Mouse (Mus musculus): ENCODE measurements around the gene Plekhh3.
"Not testable (repeated sequence)": the region's sequence is repeated elsewhere in the genome, so short reads cannot be mapped to it uniquely, and the experiment has no call there.

Gene Plekhh3

DNA sequence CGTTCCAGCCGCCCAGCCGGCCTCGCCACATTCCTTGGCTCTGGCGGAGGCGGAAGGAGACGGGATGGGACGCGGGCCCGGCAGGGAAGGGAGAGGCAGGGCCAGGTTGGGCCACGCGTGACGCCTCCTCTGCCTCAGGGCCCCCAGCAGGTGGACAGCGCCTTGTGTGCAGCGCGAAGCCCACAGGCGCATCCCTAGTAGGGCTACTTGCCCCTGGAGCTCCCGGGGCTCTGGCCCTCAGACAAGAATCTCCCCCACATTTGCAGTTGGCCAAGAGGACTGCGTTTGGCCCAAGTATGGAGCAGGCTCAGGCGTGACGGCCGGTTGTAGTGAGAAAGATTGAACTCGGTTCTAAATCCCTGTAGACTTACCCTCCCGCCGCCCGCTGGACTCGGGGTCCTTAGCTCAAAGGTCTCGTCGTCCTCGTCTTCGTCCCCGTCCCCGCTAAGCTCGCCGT, 769 bp downstream of the Plekhh3 start, which contains the start of gene Cntnap1:
Gene Cntnap1, plus strand, starts transcription at position 170 of the 457 bp plus-strand sequence.
- DNase-seq, result peak; percentile 75

GRCm38 (mm10) chr11:101169301-101170107, 1.6 kb downstream of the Plekhh3 start:
- no peak for DNase-seq

GRCm38 (mm10) chr11:101168301-101168980, 2.7 kb downstream of the Plekhh3 start:
- DNase-seq, result peak; percentile 40

DNA sequence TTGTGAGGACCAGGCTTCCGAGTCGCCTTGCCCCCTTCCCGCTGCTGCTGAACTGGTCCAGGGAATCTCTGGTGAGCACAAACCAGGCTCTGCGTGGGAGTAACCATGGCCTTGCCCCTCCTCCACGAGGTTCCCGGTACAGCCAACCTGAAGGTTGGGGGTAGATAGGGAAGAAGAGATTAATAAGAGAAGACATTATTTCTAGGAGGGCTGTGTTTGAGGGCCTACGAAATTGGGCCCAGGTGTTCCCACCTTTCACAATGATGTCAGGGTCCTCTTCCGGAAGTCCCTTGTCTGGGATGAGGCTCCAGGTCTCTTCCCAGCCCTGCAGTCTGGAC, 3.2 kb downstream of the Plekhh3 start:
- no peak for DNase-seq

DNA sequence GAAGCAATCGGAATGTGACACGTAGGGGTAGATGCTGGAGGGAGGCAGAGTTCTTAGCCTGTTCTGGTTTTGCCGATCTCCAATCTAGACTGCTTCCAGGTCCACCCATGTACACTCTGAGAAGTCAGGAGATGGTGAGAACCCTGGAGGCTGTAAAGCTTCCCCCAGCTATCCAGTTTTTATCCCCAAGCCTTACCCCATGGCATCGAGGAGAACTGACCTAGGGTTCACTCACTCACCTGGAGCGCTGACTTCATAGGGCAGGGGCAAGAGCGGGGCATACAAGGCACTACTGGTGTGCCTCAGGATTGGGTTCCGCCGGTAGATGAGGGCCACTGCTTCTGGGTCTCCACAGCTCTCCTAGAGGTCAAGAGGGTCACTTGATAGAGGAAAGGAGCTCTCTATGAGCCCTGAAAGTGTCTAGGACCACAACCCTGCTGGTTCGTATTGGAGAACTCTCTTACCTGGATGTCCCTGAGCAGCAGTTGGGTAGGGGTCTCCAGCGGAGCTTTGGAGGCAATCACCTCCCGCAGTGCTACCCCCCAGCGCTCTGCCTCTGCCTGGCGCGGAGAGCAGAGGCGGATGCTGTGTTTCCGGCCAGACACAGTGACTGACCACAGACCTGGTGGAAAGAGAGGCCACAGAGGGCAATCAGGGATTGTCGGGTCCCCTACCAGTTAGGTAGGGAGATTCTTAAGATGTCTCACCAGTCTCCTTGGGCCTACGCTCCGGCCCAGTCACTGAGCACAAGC, 3.8 kb downstream of the Plekhh3 start:
- DNase-seq, result no peak

GRCm38 (mm10) chr11:101166357-101166756, 4.8 kb downstream of the Plekhh3 start:
- no peak for DNase-seq

GRCm38 (mm10) chr11:101164677-101165580, 6.2 kb downstream of the Plekhh3 start:
- peak; percentile 44 for DNase-seq

GRCm38 (mm10) chr11:101164351-101164665, 6.8 kb downstream of the Plekhh3 start:
- no peak for DNase-seq

- DNase-seq, result no peak
These were observed 7.4 kb downstream of the Plekhh3 start for GRCm38 (mm10) chr11:101163476-101164350.

GRCm38 (mm10) chr11:101162772-101163171, 8.4 kb downstream of the Plekhh3 start:
- peak; percentile 72 for DNase-seq

DNA sequence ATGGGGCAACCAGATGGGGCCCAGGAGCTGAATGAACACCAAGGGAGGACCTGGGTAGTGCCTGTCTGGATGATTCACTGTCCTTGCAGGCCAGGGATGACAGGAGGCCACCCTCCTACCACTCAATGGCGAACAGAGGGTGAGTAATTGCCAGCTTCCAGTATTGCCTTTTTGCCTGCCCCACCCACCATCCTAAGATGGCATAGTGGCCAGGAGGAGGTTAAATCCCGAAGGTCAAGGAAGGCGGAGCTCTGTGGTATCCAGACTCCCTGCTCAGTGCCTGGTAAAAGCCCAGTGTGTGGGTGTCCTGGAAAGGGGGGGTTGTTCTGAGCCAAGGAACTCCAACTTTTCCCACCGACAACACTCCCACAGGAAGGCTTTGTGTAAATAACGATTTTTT, 8.8 kb downstream of the Plekhh3 start:
- no peak for DNase-seq

DNA sequence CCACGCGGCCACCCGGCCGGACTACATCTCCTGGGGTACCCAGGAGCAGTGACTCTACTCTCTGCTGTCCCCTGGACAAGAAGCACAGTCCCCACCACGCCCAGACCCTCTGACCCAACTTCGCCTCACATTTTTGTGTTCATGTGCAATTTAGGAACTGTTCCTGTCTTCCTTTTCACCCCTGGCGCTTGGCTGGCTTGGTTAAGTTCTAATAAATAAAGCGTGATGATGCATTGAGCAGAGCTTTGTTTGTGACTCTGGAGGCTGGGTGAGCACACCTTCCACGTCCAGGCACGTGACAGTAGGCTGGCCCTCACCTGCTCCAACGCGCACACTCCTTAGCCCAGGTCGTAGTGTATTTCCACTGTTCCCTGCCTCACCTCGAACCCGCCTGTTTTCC, 9.6 kb downstream of the Plekhh3 start:
- no peak for DNase-seq

GRCm38 (mm10) chr11:101160981-101161505, 10.1 kb downstream of the Plekhh3 start:
- not testable (repeated sequence) for DNase-seq

DNA sequence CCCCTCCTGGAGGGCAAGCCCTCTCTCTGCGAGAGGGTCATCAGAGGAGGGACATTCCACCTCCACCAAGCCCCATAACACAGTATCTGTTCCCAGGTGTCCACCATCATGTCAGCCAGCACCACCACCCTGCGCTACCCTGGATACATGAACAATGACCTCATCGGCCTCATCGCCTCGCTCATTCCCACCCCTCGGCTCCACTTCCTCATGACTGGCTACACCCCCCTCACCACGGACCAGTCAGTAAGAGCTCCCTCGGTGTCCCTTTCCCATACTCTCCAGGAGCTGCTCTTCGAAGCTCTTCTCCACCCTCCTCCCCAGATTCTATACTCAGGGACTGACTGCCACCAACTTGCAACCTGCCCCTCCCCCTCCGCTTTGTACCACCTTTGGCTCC, 11.0 kb downstream of the Plekhh3 start:
- DNase-seq, result not testable (repeated sequence)

GRCm38 (mm10) chr11:101155728-101156371, 15.3 kb downstream of the Plekhh3 start, which contains the start of gene Tubg2:
TSS of gene Tubg2 (plus strand) at chr11:101155907.
- DNase-seq, result peak; percentile 62

DNA sequence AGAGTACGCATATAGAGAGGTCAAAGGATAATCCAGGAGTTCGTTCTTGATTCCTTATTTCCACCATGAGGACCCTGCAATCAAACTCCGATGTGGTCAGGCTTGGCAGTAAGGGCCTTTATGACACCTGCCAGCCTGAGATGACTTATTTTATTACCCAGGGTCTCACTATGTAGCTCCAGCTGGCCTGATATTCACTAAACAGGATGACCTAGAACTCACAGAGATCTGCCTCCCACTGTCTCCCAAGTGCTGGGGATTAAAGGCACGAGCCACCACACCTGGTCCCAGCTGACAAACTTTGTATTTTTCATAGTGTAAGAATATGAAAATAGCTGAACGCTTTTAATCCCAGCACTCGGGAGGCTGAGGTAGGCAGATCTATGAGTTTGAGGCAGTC, 16.0 kb downstream of the Plekhh3 start:
- DNase-seq, result no peak

DNA sequence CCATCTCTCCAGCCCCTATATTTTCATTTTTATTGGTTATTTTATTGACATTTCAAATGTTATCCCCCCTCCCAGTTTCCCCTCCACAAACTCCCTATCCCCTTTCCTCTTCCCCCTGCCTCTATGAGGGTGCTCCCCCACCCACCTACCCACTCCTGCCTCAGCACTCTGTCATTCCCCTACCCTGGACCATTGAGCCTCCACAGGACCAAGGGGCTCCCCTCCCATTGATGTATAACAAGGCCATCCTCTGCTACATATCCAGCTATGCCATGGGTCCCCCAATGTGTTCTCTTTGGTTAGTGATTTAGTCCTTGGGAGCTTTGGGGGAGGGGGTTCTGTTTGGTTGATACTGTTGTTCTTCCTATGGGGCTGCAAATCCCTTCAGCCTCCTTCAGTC, 16.5 kb downstream of the Plekhh3 start:
- no peak for DNase-seq

GRCm38 (mm10) chr11:101152825-101153224, 18.3 kb downstream of the Plekhh3 start:
- no peak for DNase-seq

GRCm38 (mm10) chr11:101151063-101151462, 20.1 kb downstream of the Plekhh3 start:
- DNase-seq, result no peak

Data from lung, postnatal 36 days (tissue).